Mouse (Mus musculus): ENCODE data around the gene Muc15. TPM values are rescaled to one million over a fixed set of nuclear protein-coding genes. Genes with fewer than 3 reads are reported as not detected.

The Muc15 gene
- polyA plus RNA-seq (2015; fragmentation: Nextera tagmentation; extraction: Ambion mirVana), result not detected in 2 replicates

- Histone ChIP-seq H3K9me3 (replicated peaks; ENCODE audit: control insufficient read depth, low read length) (no peaks in the 10 kb centered on the region), H3K4me2 (ENCODE audit: low read depth, low read length) (no peak within 1 kb of the TSS), H3K27ac (ENCODE audit: low read length) (no peak within 1 kb of the TSS), H3K9ac (ENCODE audit: low read depth, low read length) (no peak within 1 kb of the TSS), H3K4me3 (ENCODE audit: low read depth, low read length) (no peak within 1 kb of the TSS), H3K36me3 (ENCODE audit: control insufficient read depth, insufficient read depth) (no peaks in the 10 kb centered on the region), H3K4me1 (ENCODE audit: control insufficient read depth, low read depth, low read length) (no peaks in the 10 kb centered on the region), H3K27me3 (ENCODE audit: control insufficient read depth, insufficient read depth, low read depth, low read length) (no peaks in the 10 kb centered on the region)
- 25% methylated on average over 3 of the region's 3 CpGs for WGBS (ENCODE audit: insufficient replicate concordance)
- no peak for ATAC-seq (ENCODE audit: low read depth)
Measured at GRCm38 (mm10) chr2:110721290-110721753, at the start of gene Muc15. TSS of gene Muc15 (plus strand) at chr2:110721340.

- 78% methylated on average over 3 of the region's 3 CpGs for WGBS (ENCODE audit: insufficient replicate concordance)
- Histone ChIP-seq H3K9ac (ENCODE audit: low read depth, low read length) (no peak overlapping the region), H3K27me3 (ENCODE audit: control insufficient read depth, insufficient read depth, low read depth, low read length) (no peaks in the 10 kb centered on the region), H3K9me3 (replicated peaks; ENCODE audit: control insufficient read depth, low read length) (no peaks in the 10 kb centered on the region), H3K4me3 (ENCODE audit: low read depth, low read length) (no peak overlapping the region), H3K4me1 (ENCODE audit: control insufficient read depth, low read depth, low read length) (no peaks in the 10 kb centered on the region), H3K36me3 (ENCODE audit: control insufficient read depth, insufficient read depth) (no peaks in the 10 kb centered on the region), H3K4me2 (ENCODE audit: low read depth, low read length) (no peak overlapping the region), H3K27ac (ENCODE audit: low read length) (no peak overlapping the region)
- no peak for ATAC-seq (ENCODE audit: low read depth)
Measured at GRCm38 (mm10) chr2:110709436-110709835, 11.7 kb upstream of the Muc15 start.

GRCm38 (mm10) chr2:110710055-110710720 lies 11.0 kb upstream of the Muc15 start:
- no peak overlapping the region for H3K4me3 ChIP-seq (ENCODE audit: low read depth, low read length)
- H3K9ac ChIP-seq (ENCODE audit: low read depth, low read length), result no peak overlapping the region
- 58% methylated on average over 10 of the region's 10 CpGs for WGBS (ENCODE audit: insufficient replicate concordance)
- H3K27me3 ChIP-seq (ENCODE audit: control insufficient read depth, insufficient read depth, low read depth, low read length), result no peaks in the 10 kb centered on the region
- no peak overlapping the region for H3K4me2 ChIP-seq (ENCODE audit: low read depth, low read length)
- H3K36me3 ChIP-seq (ENCODE audit: control insufficient read depth, insufficient read depth), result no peaks in the 10 kb centered on the region
- H3K4me1 ChIP-seq (ENCODE audit: control insufficient read depth, low read depth, low read length), result no peaks in the 10 kb centered on the region
- no peak overlapping the region for H3K27ac ChIP-seq (ENCODE audit: low read length)
- no peak for ATAC-seq (ENCODE audit: low read depth)
- no peaks in the 10 kb centered on the region for H3K9me3 ChIP-seq (replicated peaks; ENCODE audit: control insufficient read depth, low read length)

GRCm38 (mm10) chr2:110719051-110719450 lies 2.1 kb upstream of the Muc15 start:
- Histone ChIP-seq H3K9me3 (replicated peaks; ENCODE audit: control insufficient read depth, low read length) (no peaks in the 10 kb centered on the region), H3K27ac (ENCODE audit: low read length) (no peak overlapping the region), H3K4me2 (ENCODE audit: low read depth, low read length) (no peak overlapping the region), H3K36me3 (ENCODE audit: control insufficient read depth, insufficient read depth) (no peaks in the 10 kb centered on the region), H3K27me3 (ENCODE audit: control insufficient read depth, insufficient read depth, low read depth, low read length) (no peaks in the 10 kb centered on the region), H3K4me1 (ENCODE audit: control insufficient read depth, low read depth, low read length) (no peaks in the 10 kb centered on the region), H3K4me3 (ENCODE audit: low read depth, low read length) (no peak overlapping the region), H3K9ac (ENCODE audit: low read depth, low read length) (no peak overlapping the region)
- ATAC-seq (ENCODE audit: low read depth), result no peak

GRCm38 (mm10) chr2:110722208-110722607 lies 1.1 kb downstream of the Muc15 start:
- H3K9ac ChIP-seq (ENCODE audit: low read depth, low read length), result no peak overlapping the region
- WGBS (ENCODE audit: insufficient replicate concordance), result 53% methylated on average over 1 of the region's 1 CpGs
- H3K27me3 ChIP-seq (ENCODE audit: control insufficient read depth, insufficient read depth, low read depth, low read length), result no peaks in the 10 kb centered on the region
- no peak for ATAC-seq (ENCODE audit: low read depth)
- H3K4me1 ChIP-seq (ENCODE audit: control insufficient read depth, low read depth, low read length), result no peaks in the 10 kb centered on the region
- H3K36me3 ChIP-seq (ENCODE audit: control insufficient read depth, insufficient read depth), result no peaks in the 10 kb centered on the region
- H3K4me3 ChIP-seq (ENCODE audit: low read depth, low read length), result no peak overlapping the region
- H3K9me3 ChIP-seq (replicated peaks; ENCODE audit: control insufficient read depth, low read length), result no peaks in the 10 kb centered on the region
- no peak overlapping the region for H3K4me2 ChIP-seq (ENCODE audit: low read depth, low read length)
- no peak overlapping the region for H3K27ac ChIP-seq (ENCODE audit: low read length)

GRCm38 (mm10) chr2:110726106-110726505 lies 5.0 kb downstream of the Muc15 start:
- Histone ChIP-seq H3K4me3 (ENCODE audit: low read depth, low read length) (no peak overlapping the region), H3K9me3 (replicated peaks; ENCODE audit: control insufficient read depth, low read length) (no peaks in the 10 kb centered on the region), H3K4me1 (ENCODE audit: control insufficient read depth, low read depth, low read length) (no peaks in the 10 kb centered on the region), H3K27ac (ENCODE audit: low read length) (no peak overlapping the region), H3K4me2 (ENCODE audit: low read depth, low read length) (no peak overlapping the region), H3K9ac (ENCODE audit: low read depth, low read length) (no peak overlapping the region), H3K27me3 (ENCODE audit: control insufficient read depth, insufficient read depth, low read depth, low read length) (no peaks in the 10 kb centered on the region), H3K36me3 (ENCODE audit: control insufficient read depth, insufficient read depth) (no peaks in the 10 kb centered on the region)
- no peak for ATAC-seq (ENCODE audit: low read depth)

- Histone ChIP-seq H3K27ac (ENCODE audit: low read length) (no peak overlapping the region), H3K4me1 (ENCODE audit: control insufficient read depth, low read depth, low read length) (no peaks in the 10 kb centered on the region), H3K4me3 (ENCODE audit: low read depth, low read length) (no peak overlapping the region), H3K9ac (ENCODE audit: low read depth, low read length) (no peak overlapping the region), H3K9me3 (replicated peaks; ENCODE audit: control insufficient read depth, low read length) (no peaks in the 10 kb centered on the region), H3K27me3 (ENCODE audit: control insufficient read depth, insufficient read depth, low read depth, low read length) (no peaks in the 10 kb centered on the region), H3K36me3 (ENCODE audit: control insufficient read depth, insufficient read depth) (no peaks in the 10 kb centered on the region), H3K4me2 (ENCODE audit: low read depth, low read length) (no peak overlapping the region)
- WGBS (ENCODE audit: insufficient replicate concordance), result 43% methylated on average over 4 of the region's 4 CpGs
- no peak for ATAC-seq (ENCODE audit: low read depth)
Measured at GRCm38 (mm10) chr2:110737236-110737635, 16.1 kb downstream of the Muc15 start.

- WGBS (ENCODE audit: insufficient replicate concordance), result 39% methylated on average over 2 of the region's 2 CpGs
- no peaks in the 10 kb centered on the region for H3K9me3 ChIP-seq (replicated peaks; ENCODE audit: control insufficient read depth, low read length)
- H3K4me3 ChIP-seq (ENCODE audit: low read depth, low read length), result no peak overlapping the region
- no peak overlapping the region for H3K4me2 ChIP-seq (ENCODE audit: low read depth, low read length)
- ATAC-seq (ENCODE audit: low read depth), result no peak
- H3K27me3 ChIP-seq (ENCODE audit: control insufficient read depth, insufficient read depth, low read depth, low read length), result no peaks in the 10 kb centered on the region
- no peak overlapping the region for H3K27ac ChIP-seq (ENCODE audit: low read length)
- H3K36me3 ChIP-seq (ENCODE audit: control insufficient read depth, insufficient read depth), result no peaks in the 10 kb centered on the region
- no peaks in the 10 kb centered on the region for H3K4me1 ChIP-seq (ENCODE audit: control insufficient read depth, low read depth, low read length)
- no peak overlapping the region for H3K9ac ChIP-seq (ENCODE audit: low read depth, low read length)
Measured at GRCm38 (mm10) chr2:110737981-110738380, 16.8 kb downstream of the Muc15 start.

- Histone ChIP-seq H3K4me2 (ENCODE audit: low read depth, low read length) (no peak overlapping the region), H3K4me1 (ENCODE audit: control insufficient read depth, low read depth, low read length) (no peaks in the 10 kb centered on the region), H3K36me3 (ENCODE audit: control insufficient read depth, insufficient read depth) (no peaks in the 10 kb centered on the region), H3K9ac (ENCODE audit: low read depth, low read length) (no peak overlapping the region), H3K27me3 (ENCODE audit: control insufficient read depth, insufficient read depth, low read depth, low read length) (no peaks in the 10 kb centered on the region), H3K9me3 (replicated peaks; ENCODE audit: control insufficient read depth, low read length) (no peaks in the 10 kb centered on the region), H3K4me3 (ENCODE audit: low read depth, low read length) (no peak overlapping the region), H3K27ac (ENCODE audit: low read length) (no peak overlapping the region)
- no peak for ATAC-seq (ENCODE audit: low read depth)
- WGBS (ENCODE audit: insufficient replicate concordance), result 72% methylated on average over 1 of the region's 1 CpGs
Measured at GRCm38 (mm10) chr2:110739781-110740180, 18.6 kb downstream of the Muc15 start.

All from liver, embryonic 16.5 days (tissue).